Mouse (Mus musculus) lung, embryonic 14.5 days (tissue): Measurements from ENCODE around the gene Arhgdib. TPM values are rescaled to one million over a fixed set of nuclear protein-coding genes. Genes with fewer than 3 reads are reported as not detected.

ENCODE experiments used
- ATAC-seq: fragments of 200-750 bp; cut with Nextera tagmentation; 2 replicates; pipeline ENCODE4 v1.8.0; 2017; ENCODE audit warnings: mild to moderate bottlenecking, moderate TSS enrichment, moderate library complexity; ENCODE audit not compliant: insufficient read depth
- DNase-seq: peaks from one replicate; pipeline ENCODE4 v3.0.0-alpha.2; 2015
- H3K27ac ChIP-seq: fragments of 300-500 bp; sonication (generic); 2 replicates; pipeline ENCODE4 v1.5.1; 2014; ENCODE audit warnings: low read depth, mild to moderate bottlenecking, moderate library complexity
- H3K27me3 ChIP-seq: fragments of 300-500 bp; sonication (generic); 2 replicates; pipeline ENCODE4 v1.6.1; 2014; ENCODE audit warnings: low read length, control low read depth; ENCODE audit not compliant: insufficient read depth
- H3K36me3 ChIP-seq: fragments of 300-500 bp; sonication (generic); 2 replicates; pipeline ENCODE4 v1.6.1; 2014; ENCODE audit warnings: control low read depth; ENCODE audit not compliant: insufficient read depth
- H3K4me1 ChIP-seq: fragments of 300-500 bp; sonication (generic); 2 replicates; pipeline ENCODE4 v1.6.1; 2014; ENCODE audit warnings: antibody characterized with exemption, control low read depth; ENCODE audit not compliant: insufficient read depth
- H3K4me2 ChIP-seq: fragments of 300-500 bp; sonication (generic); 2 replicates; pipeline ENCODE4 v1.6.1; 2014; ENCODE audit warnings: mild to moderate bottlenecking
- H3K4me3 ChIP-seq: fragments of 300-500 bp; sonication (generic); 2 replicates; pipeline ENCODE4 v1.5.1; 2014; ENCODE audit warnings: low read depth, low read length
- H3K9ac ChIP-seq: fragments of 300-500 bp; sonication (generic); 2 replicates; pipeline ENCODE4 v1.6.1; 2014
- H3K9me3 ChIP-seq: fragments of 300-500 bp; sonication (generic); 2 replicates; pipeline ENCODE4 v1.6.1; 2016; ENCODE audit warnings: low read depth, low read length, control low read depth
- CTCF ChIP-seq: IDR thresholded peaks from 2 replicates; pipeline ENCODE4 v1.5.1; 2016; ENCODE audit warnings: antibody characterized with exemption, low read depth
- WGBS: fragments of 180-500 bp; shearing (Covaris S2); extraction: QIAGEN DNeasy Blood & Tissue Kit; methylation state at CpG from one replicate; pipeline ENCODE4 v1.1.7; 2014; 5-methylcytosine and 5-hydroxymethylcytosine counted together
- polyA plus RNA-seq: library from polyadenylated mRNA; unstranded; fragments of >200 nt; fragmentation: Nextera tagmentation; extraction: Ambion mirVana; gene quantifications from 2 replicates; pipeline ENCODE4 v1.2.1, GENCODE M21; 2014

The Arhgdib gene
- polyA plus RNA-seq, 1 experiment from 2014 or later, result 71.9 TPM

DNA sequence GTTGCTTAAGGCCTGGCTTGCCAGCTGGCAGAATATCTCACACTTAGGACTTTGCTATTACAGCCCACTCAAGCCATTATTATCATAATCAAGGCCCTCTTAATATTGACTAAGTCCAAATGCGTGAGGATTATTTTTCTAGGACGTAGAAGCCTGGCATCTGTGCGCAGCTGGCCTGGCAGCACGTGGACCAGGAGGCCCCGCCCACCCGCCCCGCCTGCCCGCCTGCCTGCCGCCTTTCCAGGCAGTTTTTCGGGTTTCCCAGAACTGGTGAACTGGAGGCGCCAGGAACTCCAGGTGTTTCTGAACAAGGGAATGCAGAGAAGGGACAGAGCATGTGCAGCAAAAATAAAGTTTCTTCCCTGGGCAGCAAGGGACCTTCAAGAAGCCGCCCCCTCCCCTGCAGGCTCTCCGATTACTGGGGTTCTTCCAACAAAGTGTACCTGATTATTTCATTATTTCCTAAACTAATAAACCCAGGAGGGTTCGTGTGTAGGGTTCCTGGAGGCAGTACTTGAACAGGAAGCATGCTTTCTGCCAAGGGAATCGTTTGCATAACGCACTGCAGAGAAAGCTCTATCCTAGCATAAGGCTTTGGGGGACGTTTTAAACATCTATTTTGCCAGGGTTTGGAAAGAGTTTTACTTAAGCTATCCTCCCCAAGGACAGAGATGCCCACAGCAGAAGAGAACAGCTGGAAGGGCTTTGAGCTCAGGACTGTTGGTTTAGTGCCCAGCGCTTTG lies 28.1 kb downstream of the Arhgdib start:
- WGBS, result 10% methylated on average over 18 of the region's 18 CpGs
- H3K27ac ChIP-seq, result peak overlapping the region; percentile 87
- H3K4me3 ChIP-seq, result no peak overlapping the region; the same call in 1 of the 2 replicates
- peak overlapping the region; percentile 49 for H3K4me2 ChIP-seq
- peak overlapping the region; percentile 13; the same call in 1 of the 2 replicates for H3K9ac ChIP-seq
- TF ChIP-seq CTCF, result no peak
- peaks cover 12% of the 10 kb centered on the region for H3K4me1 ChIP-seq
- no peaks in the 10 kb centered on the region for H3K36me3 ChIP-seq
- peak; percentile 36 for ATAC-seq
- H3K27me3 ChIP-seq, result no peaks in the 10 kb centered on the region
- H3K9me3 ChIP-seq, result no peaks in the 10 kb centered on the region
- DNase-seq, result peak; percentile 74

DNA sequence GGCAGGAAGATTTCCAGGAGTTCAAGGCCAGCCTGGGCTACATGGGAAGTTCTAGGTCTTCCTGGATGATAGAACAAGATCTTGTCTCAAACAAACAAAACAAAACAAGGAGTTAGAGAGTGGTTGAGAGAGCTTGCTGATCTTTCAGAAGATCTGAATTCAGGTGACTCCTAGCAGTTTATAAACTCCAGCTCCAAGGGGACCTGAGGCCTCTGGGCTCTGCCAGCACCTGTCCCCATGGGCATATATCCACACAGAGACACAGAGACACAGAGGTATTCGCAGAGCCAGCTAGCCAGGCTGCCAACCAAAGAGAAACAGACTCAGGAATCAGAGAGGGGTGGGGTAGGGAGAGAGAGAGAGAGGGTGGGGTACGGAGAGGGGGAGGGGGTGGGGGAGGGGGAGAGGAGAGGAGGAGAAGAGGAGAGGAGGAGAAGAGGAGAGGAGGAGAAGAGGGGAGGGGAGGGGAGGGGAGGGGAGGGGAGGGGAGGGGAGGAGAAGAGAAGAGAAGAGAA lies 28.9 kb downstream of the Arhgdib start:
- Histone ChIP-seq H3K4me2 (no peak overlapping the region), H3K27ac (0 out of 2 replicates have a peak overlapping the region, but pooled peaks have one; percentile 14), H3K9ac (no peak overlapping the region), H3K4me3 (no peak overlapping the region), H3K36me3 (no peaks in the 10 kb centered on the region), H3K27me3 (no peaks in the 10 kb centered on the region), H3K9me3 (no peaks in the 10 kb centered on the region), H3K4me1 (peaks cover 12% of the 10 kb centered on the region)
- no peak for TF ChIP-seq CTCF
- 50% methylated on average over 1 of the region's 2 CpGs for WGBS
- ATAC-seq (no peak), DNase-seq (no peak)

DNA sequence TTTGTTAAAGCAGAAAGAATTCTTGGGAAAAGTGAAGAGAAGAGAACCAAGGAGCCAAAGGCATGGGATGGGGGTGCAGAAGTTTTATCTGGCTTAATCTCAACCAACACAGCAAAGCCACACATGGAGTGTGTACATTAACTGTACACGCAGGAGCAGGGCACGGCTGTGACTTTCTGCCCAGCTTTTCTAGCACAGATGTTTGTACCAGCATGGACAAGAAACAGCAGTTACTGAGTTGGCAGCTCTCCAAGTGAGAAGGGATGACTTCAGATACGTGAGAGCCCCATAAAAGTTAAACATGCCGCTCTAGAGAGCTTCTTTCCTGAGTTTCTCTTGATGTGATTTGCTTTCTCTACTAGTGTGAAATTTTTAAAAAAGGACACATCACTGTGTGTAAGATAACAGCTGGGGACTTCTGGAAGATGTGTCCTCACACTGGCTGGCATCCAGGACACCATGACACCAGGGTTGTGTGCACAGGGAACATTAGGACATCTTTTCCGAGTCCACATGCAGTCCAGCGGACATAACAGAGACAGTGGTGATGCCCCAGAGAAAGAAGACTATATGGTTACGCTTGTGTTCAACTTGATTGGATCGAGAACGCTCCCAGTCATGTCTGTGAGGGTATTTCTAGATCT lies 31.3 kb downstream of the Arhgdib start:
- WGBS, result 45% methylated on average over 9 of the region's 9 CpGs
- peak overlapping the region; percentile 89 for H3K27ac ChIP-seq

DNA sequence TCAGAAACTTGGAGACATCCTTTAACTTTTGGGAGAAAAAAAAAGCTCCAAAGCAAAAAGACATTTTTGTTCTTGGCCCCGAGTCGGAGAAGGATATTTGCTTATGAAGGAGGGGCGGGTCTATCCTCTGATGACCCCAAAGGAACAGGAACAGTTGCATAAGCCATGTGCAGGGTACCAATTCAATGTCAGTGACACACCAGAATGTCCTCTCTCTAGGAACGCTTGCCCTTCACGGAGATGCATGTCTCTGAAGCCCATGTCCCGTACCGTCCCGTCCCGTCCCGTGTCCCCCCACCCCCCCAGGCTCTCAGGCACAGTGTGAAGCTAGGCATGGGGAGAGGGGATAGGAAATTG lies 34.8 kb downstream of the Arhgdib start:
- peaks cover 20% of the 10 kb centered on the region for H3K4me1 ChIP-seq
- no peak overlapping the region for H3K4me3 ChIP-seq
- no peak for ATAC-seq
- no peak overlapping the region for H3K9ac ChIP-seq
- H3K9me3 ChIP-seq, result no peaks in the 10 kb centered on the region
- no peak for TF ChIP-seq CTCF
- no peaks in the 10 kb centered on the region for H3K36me3 ChIP-seq
- H3K4me2 ChIP-seq, result no peak overlapping the region
- DNase-seq, result peak; percentile 34
- peak overlapping the region; percentile 46 for H3K27ac ChIP-seq
- H3K27me3 ChIP-seq, result no peaks in the 10 kb centered on the region
- WGBS, result 62% methylated on average over 10 of the region's 10 CpGs

More for the DNA sequence above, 31.3 kb downstream of the Arhgdib start:
- H3K4me1 ChIP-seq, result peaks cover 24% of the 10 kb centered on the region
- no peak overlapping the region for H3K4me2 ChIP-seq
- TF ChIP-seq CTCF, result no peak
- DNase-seq (peak; percentile 94), ATAC-seq (peak; percentile 75)
- no peak overlapping the region for H3K9ac ChIP-seq
- no peaks in the 10 kb centered on the region for H3K27me3 ChIP-seq
- H3K36me3 ChIP-seq, result no peaks in the 10 kb centered on the region
- no peak overlapping the region for H3K4me3 ChIP-seq
- no peaks in the 10 kb centered on the region for H3K9me3 ChIP-seq

DNA sequence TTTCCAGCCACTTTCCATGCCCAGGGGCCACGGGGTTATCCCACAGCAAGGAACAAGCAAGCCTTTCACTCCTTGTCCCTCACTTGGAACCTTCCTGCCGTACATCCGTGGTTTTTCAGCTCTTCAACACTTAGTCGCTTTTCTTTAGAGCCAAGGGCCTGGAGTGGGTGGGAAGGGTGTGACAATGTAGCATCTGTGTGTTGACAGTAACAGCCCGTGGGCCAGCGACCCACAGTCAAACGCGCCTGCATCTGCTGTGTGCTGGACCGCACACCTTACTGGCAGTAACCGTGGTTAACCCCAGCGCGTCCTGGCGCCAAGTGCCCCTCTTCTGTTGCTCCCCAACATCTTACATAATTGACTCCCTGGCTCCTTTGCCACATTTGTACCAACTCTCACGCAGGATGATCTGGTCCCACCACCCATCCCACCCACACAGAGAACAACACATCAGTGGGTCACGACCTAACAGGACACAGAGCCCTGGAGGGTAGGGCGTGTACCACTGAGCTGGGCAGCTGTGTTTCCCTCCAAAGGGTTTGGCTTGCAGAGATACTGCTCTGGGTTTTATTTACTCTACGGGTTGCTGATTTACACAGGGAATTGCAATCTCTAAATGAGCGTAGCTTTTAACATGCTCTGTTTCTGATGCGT lies 35.3 kb downstream of the Arhgdib start:
- Histone ChIP-seq H3K4me3 (no peak overlapping the region), H3K4me1 (peaks cover 20% of the 10 kb centered on the region), H3K9ac (no peak overlapping the region), H3K4me2 (no peak overlapping the region), H3K27me3 (no peaks in the 10 kb centered on the region), H3K27ac (peak overlapping the region; percentile 46), H3K36me3 (no peaks in the 10 kb centered on the region), H3K9me3 (no peaks in the 10 kb centered on the region)
- ATAC-seq, result no peak
- WGBS, result 68% methylated on average over 19 of the region's 19 CpGs
- no peak for DNase-seq
- no peak for TF ChIP-seq CTCF

DNA sequence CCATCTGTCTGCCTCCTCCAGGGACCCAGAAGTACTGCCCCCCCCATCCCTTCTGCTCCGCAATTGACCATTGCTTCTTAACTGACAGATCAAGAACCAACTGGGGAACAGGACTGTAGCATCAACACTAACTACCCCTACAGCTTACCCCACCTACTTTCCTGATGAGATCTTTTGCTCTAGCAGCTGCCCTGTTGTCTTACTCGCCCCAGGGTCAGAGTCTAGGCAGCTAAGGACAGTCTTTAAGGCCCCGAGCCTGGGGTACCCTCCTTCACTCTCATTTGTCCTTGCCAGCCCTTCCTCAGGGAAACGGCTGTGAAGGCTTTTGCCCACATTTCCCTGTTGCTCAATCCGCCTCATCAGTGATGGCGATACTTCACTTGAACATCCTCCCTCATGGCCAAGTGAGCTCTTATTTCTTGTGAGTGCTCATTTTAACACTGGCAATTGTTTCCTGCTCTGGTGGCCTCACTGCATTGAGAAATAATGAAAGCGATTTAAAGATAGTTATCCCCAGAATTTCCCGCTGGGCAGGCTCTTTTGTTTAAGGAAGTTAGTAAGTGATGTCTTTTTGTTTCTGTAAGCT lies 37.7 kb downstream of the Arhgdib start:
- TF ChIP-seq CTCF, result no peak
- H3K27ac ChIP-seq, result peak overlapping the region; percentile 30; the same call in 1 of the 2 replicates
- no peaks in the 10 kb centered on the region for H3K9me3 ChIP-seq
- no peak for ATAC-seq
- H3K27me3 ChIP-seq, result no peaks in the 10 kb centered on the region
- DNase-seq, result peak; percentile 52
- no peak overlapping the region for H3K4me2 ChIP-seq
- WGBS, result 46% methylated on average over 8 of the region's 8 CpGs
- H3K9ac ChIP-seq, result no peak overlapping the region
- peaks cover 14% of the 10 kb centered on the region for H3K4me1 ChIP-seq
- no peak overlapping the region for H3K4me3 ChIP-seq
- H3K36me3 ChIP-seq, result no peaks in the 10 kb centered on the region
